Mouse (Mus musculus): ENCODE data around the gene Pigo.

GRCm38 (mm10) chr4:43052627-43053026, 27.0 kb upstream of the Pigo start:
- TF ChIP-seq POLR2A (IDR thresholded peaks at IDR 0.05; ENCODE audit: insufficient read depth, low read length) (no peak), CTCF (IDR thresholded peaks at IDR 0.05; ENCODE audit: low read depth, low read length) (peak; percentile 30)
